Comparison of ENCODE assay signal across 22 mouse cellular contexts in genomic region chr2:35770541-35770940, GRCm38 (mm10).
A peak's percentile ranks its signal among the peaks of the same experiment; 100 is the strongest.
DNase-seq lines count a peak whose midpoint lies in the region; ATAC-seq and TF ChIP-seq lines count a peak whose summit lies in the region.
"Had no signal": no experiment of that assay in that cellular context is flagged by ENCODE, and none has a peak within 500 bp of the region (broad histone marks: within the 10 kb centered on the region; RNA-seq: fewer than 3 reads in every experiment).

No protein-coding gene starts in this region.

- H3K4me1 ChIP-seq in midbrain, embryonic 15.5 days, result peaks cover 17% of the 10 kb centered on the region

- no peak overlapping the region for H3K9ac ChIP-seq in midbrain, embryonic 15.5 days
- H3K9ac ChIP-seq: embryonic facial prominence, embryonic 12.5 days; heart, embryonic 15.5 days; hindbrain, embryonic 13.5 days had no signal

- intact Hi-C loops in gastrocnemius, adult 2 months (cut with DNase I), result no loop called here

- H3K36me3 ChIP-seq in midbrain, embryonic 15.5 days (replicated peaks), result no peaks in the 10 kb centered on the region
- H3K36me3 ChIP-seq: embryonic facial prominence, embryonic 12.5 days; heart, embryonic 10.5 days; heart, embryonic 15.5 days; hindbrain, embryonic 13.5 days had no signal

- no peak overlapping the region for H3K4me3 ChIP-seq in gastrocnemius, adult 2 months
- H3K4me3 ChIP-seq in midbrain, embryonic 15.5 days, result no peak overlapping the region
- H3K4me3 ChIP-seq: embryonic facial prominence, embryonic 12.5 days; heart, embryonic 10.5 days; heart, embryonic 15.5 days; hindbrain, embryonic 13.5 days had no signal

- no peak overlapping the region for H3K4me2 ChIP-seq in midbrain, embryonic 15.5 days
- H3K4me2 ChIP-seq: embryonic facial prominence, embryonic 12.5 days; heart, embryonic 15.5 days; hindbrain, embryonic 13.5 days had no signal

- whole genome bisulfite sequencing in midbrain, embryonic 15.5 days, result 84% methylated on average over 2 of the region's 2 CpGs

- DNase-seq in adrenal gland, adult 2 months, result peak; percentile 25
- DNase-seq in adrenal gland, postnatal 4 days (ENCODE audit: low spot score in 2 of 2), result no peak
- DNase-seq in gastrocnemius, adult 2 months, result no peak
- no peak for DNase-seq in gastrocnemius, postnatal 4 days (ENCODE audit: low spot score in 2 of 2)
- DNase-seq in adipocyte (ENCODE audit: low spot score), result peak; percentile 23
- no peak for DNase-seq in kidney, adult 11 months
- DNase-seq: adrenal gland, postnatal 25 days; cerebellum, adult 11-12 months; cerebellum, adult 9-10 months; cerebellum, postnatal 25 days; gastrocnemius, postnatal 36 days; heart, postnatal 14 days; kidney, adult 18-20 months had no signal

- peak overlapping the region; percentile 38; the same call in 1 of the 2 replicates for H3K27ac ChIP-seq in gastrocnemius, adult 2 months
- no peak overlapping the region for H3K27ac ChIP-seq in midbrain, embryonic 15.5 days
- H3K27ac ChIP-seq: embryonic facial prominence, embryonic 12.5 days; heart, embryonic 15.5 days; hindbrain, embryonic 13.5 days; hindbrain, postnatal 0 days had no signal

- H3K27me3 ChIP-seq in midbrain, embryonic 15.5 days (replicated peaks), result no peaks in the 10 kb centered on the region
- H3K27me3 ChIP-seq: heart, embryonic 15.5 days; Patski had no signal

- TF ChIP-seq CTCF in gastrocnemius, adult 2 months (IDR thresholded peaks at IDR 0.05), result no peak

- no peak for ATAC-seq in midbrain, embryonic 15.5 days (replicated peaks)
- ATAC-seq: activated CD4-positive, CD25-positive, alpha-beta regulatory T cell, adult 4 months; forebrain, embryonic 14.5 days; hindbrain, postnatal 0 days; Patski had no signal

- H3K9me3 ChIP-seq in midbrain, embryonic 15.5 days, result no peaks in the 10 kb centered on the region
- H3K9me3 ChIP-seq: embryonic facial prominence, embryonic 12.5 days; heart, embryonic 10.5 days; heart, embryonic 15.5 days; hindbrain, embryonic 13.5 days had no signal

Comparison
In these comparisons a context has a peak if more than half of its experiments do, and no peak if none do; other contexts are left out.
1. DNase-seq: peak in adrenal gland, adult 2 months (single experiment) and adipocyte (single experiment); none in adrenal gland, postnatal 4 days (0 of 2), gastrocnemius, adult 2 months (single experiment), gastrocnemius, postnatal 4 days (0 of 2) and kidney, adult 11 months (single experiment).